Mouse (Mus musculus): ENCODE measurements around the gene Bex4.

Bex4 gene

DNA sequence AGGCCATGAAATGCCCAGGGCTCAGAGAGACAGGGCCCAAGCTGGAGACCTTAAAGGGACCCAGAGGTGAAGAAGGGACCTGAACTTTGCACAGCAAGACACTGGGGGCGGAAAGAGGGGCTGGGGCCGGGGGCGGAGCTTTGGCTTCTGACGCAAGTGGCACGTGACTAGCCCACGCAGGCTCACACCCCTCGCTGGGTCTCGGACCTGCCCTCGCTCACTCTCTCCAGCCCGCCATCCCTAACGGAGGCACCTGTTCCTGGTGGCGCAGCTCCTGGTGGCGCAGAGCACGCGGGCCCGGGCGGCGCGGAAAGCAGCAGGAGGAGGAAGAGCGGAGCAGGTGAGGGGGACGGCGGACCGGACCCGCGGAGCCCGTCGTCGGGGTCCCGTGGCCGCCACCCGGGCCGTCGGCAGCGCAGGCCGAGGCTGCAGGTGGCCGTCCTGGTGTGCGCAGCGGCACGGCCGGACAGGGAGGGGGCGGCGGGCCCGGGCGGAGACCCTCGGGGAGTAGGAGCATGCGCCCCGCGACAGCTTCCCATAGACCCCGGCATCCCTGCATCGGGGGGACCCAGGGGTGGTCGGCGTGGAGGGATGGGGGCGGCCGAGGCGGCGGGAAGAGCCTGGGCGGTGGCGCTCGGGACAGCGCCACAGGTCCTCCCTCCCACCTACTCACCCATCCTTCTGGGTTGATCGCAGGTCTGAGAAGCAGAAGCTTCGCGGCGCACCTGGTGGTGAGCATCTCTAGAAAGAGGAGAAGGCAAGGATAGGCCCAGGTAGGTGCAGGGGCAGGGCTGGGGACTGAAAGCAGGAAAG, at the start of gene Bex4:
Bex4 (plus strand) TSS at position 170 of the 813 bp plus-strand sequence.
- ChIA-PET CTCF (interaction anchor here in 1 of 4 experiments (1.2 kb wide), 1 partner anchor 12 kb away, joined by 3 read pairs; no protein-coding TSS in a partner anchor), POLR2A (interaction anchor here in 3 of 4 experiments (0.6 to 2.1 kb wide), 6 partner anchors 23 to 166 kb away, joined by 3 to 8 read pairs (median 4); partner anchors contain the start of gene Tceal8 (in 2 of the 3))

DNA sequence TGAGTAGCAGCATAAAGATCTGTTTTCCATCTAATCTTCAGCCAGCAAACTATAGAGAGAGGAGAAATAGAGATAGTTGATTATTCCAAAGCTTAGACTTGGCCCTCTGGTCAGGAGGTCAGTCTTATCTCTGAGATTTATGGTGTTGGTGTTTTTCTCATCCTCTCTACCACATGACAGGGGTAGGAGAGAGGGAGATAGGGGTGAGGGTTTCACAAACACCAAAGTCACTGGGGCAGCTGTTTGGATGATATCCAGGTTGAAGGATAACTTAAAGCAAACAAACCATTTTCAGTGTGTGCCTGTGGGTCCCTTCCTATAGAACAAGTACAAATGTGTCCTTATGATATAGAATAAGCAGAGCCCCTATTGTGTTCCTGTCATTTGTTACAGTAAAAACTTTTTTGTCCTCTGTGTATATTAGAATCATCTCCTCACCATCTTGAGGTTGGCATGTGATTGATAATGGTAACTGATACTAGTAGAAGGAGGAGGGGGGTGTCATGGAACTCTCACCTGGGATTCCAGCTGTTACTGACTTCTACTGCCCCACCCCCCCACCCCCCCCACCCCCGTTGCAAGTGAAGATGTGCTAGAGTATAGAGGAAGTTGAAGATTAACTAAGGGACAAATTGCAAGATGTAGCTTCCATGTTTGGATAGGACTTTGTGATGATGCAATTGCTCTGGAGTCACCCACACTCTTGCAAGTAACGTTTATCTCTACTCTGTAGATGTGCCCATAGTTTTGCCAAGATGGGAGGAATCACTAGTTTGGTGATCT, 46.1 kb upstream of the Bex4 start:
- CTCF ChIA-PET = interaction anchor here in 1 of 4 experiments (0.6 kb wide), 1 partner anchor 286 kb away, joined by 3 read pairs; no protein-coding TSS in a partner anchor
- POLR2A ChIA-PET = no interaction called here

DNA sequence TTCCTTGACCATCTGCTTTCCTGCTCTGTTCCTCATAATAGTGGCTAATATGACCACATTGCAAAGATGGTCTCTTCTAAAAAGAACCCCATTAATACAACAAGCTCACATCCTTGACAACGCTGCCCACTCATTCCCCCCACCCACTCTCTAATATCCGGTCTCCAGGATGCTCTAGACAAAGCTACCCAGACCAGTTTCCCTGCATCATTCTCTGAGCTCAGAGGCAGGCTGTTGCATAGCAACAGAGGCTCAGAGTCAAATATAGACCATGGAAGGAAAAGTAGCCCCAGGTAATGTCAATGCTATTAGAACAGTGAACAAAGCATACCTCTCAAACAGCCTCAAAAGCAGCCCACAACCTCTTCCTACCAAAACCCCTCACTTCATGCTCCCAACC, 44.4 kb upstream of the Bex4 start:
- ChIA-PET CTCF (no interaction called here), POLR2A (no interaction called here)

DNA sequence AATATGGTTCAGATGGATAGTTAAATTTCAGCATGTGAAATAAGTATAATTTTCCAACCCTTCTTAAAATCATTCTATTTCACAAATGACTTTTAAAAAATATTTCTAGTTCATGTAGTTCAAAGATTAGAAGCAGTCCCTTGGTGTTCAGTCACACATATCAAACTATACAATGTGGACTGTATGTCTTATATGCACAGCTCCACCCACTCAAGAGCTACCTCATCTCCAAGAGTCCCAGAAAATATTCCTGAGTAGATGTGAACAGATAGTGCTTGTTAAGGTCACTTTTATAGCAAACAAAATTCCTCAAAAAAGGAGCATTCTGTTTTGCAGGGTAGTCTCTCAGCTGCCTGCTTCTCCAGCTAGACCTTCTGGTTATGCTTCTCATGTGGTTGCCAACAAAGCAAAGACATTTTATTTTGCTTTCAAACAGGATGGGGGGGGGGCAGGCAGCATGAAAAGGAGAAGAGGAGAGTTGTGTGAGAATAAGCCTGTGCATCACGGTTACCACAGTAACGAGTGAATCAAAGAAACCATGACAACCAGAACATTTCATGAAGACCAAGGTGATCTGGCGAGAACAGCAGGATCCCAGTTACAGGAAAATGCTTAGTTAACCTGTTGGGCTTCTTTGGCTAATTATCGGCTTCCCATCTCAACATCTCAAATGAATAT, 34.6 kb upstream of the Bex4 start:
- CTCF ChIA-PET = no interaction called here
- POLR2A ChIA-PET = no interaction called here

DNA sequence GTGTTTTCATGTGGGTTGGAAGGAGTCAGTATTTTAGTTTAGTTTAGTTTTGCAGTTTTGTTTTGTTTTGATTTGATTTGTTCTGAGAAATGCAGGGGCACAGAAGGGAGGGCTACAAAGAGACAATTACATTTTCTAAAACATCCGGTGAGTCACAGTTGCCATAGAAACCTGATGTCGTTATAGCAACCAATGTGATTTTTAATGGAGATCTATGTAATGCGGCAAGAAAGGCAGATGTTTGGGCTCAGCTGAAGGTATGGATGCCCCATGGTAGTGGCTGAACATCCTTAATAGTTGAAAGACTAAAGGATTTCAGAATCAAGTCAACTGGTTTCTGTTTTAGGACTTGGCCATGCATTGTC, 34.1 kb upstream of the Bex4 start:
- POLR2A ChIA-PET = no interaction called here
- CTCF ChIA-PET = no interaction called here

DNA sequence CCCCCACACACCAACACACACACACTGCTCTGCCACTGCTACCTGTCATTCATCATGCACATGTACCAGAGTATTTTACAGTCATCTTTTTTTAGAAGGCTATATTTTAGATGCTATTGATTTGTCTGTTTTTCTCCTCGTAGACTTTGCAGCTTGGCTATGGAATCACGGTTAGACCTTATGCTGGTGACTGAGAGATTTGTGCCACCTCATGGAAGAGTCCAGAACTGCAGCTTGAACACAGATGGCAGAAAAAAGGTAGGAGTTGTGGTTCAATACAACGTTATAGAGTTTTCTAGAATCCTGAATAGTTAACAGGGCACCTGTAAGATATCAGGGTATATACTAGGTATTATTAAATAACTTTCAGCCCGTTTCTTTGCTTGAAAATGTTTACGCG, 30.9 kb upstream of the Bex4 start:
- CTCF ChIA-PET = interaction anchor here in 2 of 4 experiments (0.9 to 1.6 kb wide), 5 partner anchors 9 to 62 kb away, joined by 3 to 6 read pairs (median 4); no protein-coding TSS in a partner anchor
- POLR2A ChIA-PET = no interaction called here

DNA sequence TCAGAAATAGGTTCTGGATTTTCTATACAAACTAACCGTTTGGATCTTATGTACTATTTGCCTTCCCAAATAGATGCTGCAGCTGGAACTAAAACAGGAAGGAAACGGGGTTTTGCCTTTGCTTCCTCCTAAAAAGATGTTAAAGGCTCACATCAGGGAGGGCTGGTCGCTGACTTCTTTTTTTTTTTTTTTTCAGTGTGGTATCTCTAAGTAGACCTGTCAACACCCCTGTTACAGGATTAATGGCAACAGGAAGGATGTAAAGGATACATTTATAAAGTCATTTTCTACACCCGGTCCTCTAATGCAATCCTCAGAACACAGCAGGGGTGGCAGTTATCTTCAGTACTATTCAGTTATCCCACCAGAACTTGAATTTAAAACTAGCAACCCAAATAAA, 23.8 kb upstream of the Bex4 start:
- ChIA-PET POLR2A (interaction anchor here in 3 of 4 experiments (0.6 to 2.1 kb wide), 11 partner anchors 11 to 141 kb away, joined by 3 to 17 read pairs (median 3); partner anchors contain the start of gene Tceal8 (in 3 of the 3)), CTCF (interaction anchor here in 1 of 4 experiments (0.7 kb wide), 1 partner anchor 698 kb away, joined by 3 read pairs; no protein-coding TSS in a partner anchor)

DNA sequence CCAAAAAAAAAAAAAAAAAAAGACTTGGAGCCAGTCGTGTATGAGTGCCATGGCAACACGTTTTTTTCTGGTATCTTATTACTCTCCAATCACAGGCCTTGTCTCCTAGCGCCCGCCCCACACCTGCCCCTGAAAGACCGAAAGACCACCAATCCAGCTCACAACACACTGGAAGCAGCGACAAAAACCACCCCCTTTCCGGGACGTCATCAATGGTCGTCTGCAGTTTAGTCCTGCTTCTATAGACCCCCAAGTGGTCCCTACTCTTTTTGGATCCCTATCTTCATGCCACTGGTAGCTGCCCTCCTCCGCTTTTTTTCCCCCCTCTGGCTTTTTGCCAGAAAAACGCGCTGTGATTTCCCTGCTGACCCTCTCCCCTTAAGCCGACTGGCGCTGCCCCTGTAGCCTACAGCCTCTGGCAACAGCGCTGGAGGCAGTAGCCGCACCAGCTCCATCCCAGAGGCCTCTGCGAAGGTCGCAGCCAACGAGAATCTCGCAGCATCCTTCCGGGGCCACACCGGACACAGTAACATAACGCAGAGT, 23.3 kb upstream of the Bex4 start:
- POLR2A ChIA-PET = interaction anchor here in 3 of 4 experiments (0.6 to 2.1 kb wide), 12 partner anchors 10 to 142 kb away, joined by 3 to 17 read pairs (median 3); partner anchors contain the start of gene Tceal8 (in 3 of the 3)
- CTCF ChIA-PET = interaction anchor here in 1 of 4 experiments (0.7 to 0.8 kb wide), 2 partner anchors 11 to 698 kb away, joined by 3 read pairs; no protein-coding TSS in a partner anchor

DNA sequence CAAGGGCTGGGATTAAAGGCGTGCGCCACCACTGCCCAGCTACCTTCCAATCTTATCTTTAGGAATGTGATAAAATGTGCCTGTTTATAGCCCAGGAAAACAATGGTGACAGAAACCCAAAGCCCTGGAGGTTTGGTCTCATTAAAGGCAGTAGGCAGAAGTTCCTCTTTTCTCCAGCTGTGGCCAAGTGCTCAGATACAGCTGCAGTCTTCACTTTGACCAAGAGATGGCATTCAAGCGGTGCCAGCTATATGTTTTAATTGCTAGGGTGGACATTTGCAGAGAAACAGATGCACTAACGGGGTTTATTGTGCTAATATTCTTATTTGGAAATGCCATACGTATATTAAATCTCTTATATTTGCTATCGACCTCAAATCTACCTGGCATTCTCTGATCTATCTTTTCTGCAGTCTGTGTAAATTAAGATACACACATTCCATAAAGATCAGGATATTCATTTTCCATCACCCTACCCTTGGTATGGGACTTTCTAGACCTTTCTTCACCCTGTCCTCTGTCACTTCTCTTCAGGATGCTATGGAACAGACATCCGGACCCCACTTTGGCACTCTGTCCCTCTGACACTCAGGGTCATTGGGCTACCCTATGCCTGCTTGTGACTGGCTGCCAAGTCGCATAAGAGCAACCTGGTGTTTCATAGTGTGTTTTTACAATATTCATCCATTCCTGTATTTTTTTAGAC, 11.6 kb upstream of the Bex4 start:
- ChIA-PET POLR2A (interaction anchor here in 2 of 4 experiments (0.5 to 1.2 kb wide), 5 partner anchors 17 to 1057 kb away, joined by 3 read pairs; no protein-coding TSS in a partner anchor), CTCF (interaction anchor here (0.5 to 1.7 kb wide), 12 partner anchors 9 to 195 kb away, joined by 3 to 6 read pairs (median 4); partner anchors contain the start of gene Tceal8 (in 1 of the 4))

DNA sequence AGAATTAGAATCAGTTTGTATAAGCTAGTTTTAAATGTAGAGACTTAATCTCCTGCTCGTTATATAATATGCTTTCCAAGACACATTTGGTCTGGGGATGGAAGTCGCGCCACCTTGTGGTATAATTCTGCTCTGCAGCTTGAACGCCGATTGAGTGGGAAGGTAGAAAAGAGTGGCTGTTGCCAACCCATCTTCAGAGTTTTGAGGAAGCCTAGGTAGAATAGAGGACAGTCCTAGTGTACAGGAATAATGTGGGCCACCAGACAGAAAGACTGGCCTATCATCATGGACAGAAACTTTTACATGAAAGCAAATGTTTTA, 11.1 kb upstream of the Bex4 start:
- POLR2A ChIA-PET = interaction anchor here in 2 of 4 experiments (0.5 to 1.2 kb wide), 4 partner anchors 43 to 1058 kb away, joined by 3 read pairs; no protein-coding TSS in a partner anchor
- CTCF ChIA-PET = interaction anchor here in 3 of 4 experiments (0.5 to 1.7 kb wide), 10 partner anchors 9 to 616 kb away, joined by 3 to 6 read pairs (median 4); partner anchors contain the start of gene Tceal8 (in 1 of the 3)

DNA sequence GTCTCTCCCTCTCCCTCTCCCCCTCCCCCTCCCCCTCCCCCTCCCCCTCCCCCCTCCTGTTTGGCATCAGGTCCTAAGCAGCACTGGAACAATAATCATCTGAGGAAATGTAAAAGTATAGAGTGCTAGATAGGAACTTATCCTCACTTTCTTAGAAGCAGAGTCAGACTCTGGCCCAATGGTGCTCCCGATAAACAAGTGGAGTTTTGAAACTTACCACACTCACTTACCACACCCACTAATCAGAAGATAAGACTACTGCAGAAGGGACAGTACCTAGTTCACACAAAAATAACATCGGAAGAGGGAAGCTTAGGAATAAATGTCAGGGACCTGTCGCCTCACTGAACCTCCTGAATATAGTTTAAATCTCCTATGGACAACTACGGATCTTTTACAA, 3.2 kb upstream of the Bex4 start:
- POLR2A ChIA-PET = interaction anchor here in 1 of 4 experiments (0.9 kb wide), 1 partner anchor 37 kb away, joined by 5 read pairs; the partner anchor contains the start of gene Tceal8
- CTCF ChIA-PET = no interaction called here

DNA sequence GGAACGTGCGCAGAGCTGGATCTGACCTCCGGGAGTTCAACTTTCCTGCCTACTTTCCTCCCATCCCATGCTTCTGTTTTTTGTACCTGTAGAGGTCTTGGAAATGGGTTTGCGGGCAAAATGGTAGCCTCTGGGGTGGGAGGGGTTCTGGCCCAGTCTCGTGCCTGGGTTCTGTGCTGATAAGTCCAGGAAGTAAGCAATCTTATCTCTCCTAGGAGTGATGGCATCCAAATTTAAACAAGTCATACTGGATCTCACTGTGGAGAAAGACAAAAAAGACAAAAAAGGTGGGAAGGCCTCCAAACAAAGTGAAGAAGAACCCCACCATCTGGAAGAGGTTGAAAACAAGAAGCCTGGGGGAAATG, 826 bp downstream of the Bex4 start:
- CTCF ChIA-PET = interaction anchor here in 1 of 4 experiments (1.2 kb wide), 1 partner anchor 13 kb away, joined by 3 read pairs; no protein-coding TSS in a partner anchor
- POLR2A ChIA-PET = interaction anchor here in 3 of 4 experiments (0.9 to 2.1 kb wide), 5 partner anchors 24 to 36 kb away, joined by 3 to 8 read pairs (median 4); partner anchors contain the start of gene Tceal8 (in 2 of the 3)

DNA sequence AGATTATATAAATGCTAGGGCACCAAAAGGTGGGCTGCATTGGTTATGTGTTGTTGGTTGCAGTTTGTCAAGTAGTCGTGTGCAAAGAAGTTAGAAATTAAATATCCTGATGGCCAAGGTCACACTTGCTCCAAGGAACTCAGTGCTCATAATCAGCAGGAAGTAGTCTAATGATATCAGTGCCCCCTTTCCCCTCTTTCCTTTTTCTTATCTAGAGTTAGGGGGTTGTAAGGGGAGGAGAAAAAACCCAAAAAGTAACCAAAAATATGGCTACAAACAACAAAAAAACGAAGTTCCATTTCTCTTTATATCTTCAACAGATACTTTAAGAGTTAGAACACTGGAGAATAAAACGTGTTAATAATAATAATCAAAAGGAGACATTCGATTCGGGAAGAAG, 2.6 kb downstream of the Bex4 start:
- ChIA-PET POLR2A (interaction anchor here in 2 of 4 experiments (0.6 to 0.7 kb wide), 2 partner anchors 29 to 74 kb away, joined by 4 to 11 read pairs; partner anchors contain the start of genes Bex1 (in 1 of the 2) and Tceal7 (in 1 of the 2)), CTCF (no interaction called here)

DNA sequence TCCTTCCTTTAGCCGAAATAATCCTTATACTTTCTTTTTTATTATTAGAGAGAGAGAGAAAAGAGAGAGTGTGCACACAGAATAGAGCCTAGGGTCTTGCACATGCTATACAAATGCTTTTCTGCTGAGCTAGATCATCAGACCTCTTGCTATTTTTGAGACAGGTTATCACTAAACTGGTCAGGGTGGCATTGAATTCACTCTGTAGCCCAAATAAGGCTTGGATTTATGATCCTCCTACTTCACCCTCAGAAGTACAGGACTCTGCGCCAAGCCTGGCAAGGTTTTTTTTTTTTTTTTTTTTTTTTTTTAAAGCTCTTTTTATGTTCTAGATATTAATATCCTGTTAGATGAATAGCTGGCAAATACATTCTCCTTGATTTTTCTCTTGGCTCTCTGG, 4.9 kb downstream of the Bex4 start:
- CTCF ChIA-PET = interaction anchor here in 1 of 4 experiments (0.6 kb wide), 1 partner anchor 1810 kb away, joined by 3 read pairs; no protein-coding TSS in a partner anchor
- POLR2A ChIA-PET = interaction anchor here (0.6 to 1.1 kb wide), 8 partner anchors 17 to 141 kb away, joined by 3 to 8 read pairs (median 4); partner anchors contain the start of gene Tceal8 (in 3 of the 4)

DNA sequence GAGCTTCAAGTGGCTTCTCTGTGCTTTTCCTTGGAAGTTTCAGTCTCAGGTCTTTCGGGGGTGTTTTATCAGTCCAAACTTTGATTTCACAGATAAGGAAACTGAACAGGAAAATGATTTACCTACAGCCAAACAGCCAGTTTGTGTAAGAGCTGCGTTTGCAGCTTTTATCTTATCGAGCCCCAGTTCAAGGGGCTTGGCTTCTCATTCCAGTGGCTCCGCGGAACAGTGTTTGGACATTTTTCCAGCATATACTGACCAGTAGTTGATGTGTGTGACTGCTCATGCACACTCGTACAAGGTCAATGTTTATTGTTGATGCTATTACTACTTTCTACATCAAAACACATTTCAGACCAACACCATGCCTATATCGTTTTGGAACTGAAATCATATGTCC, 5.4 kb downstream of the Bex4 start:
- POLR2A ChIA-PET = interaction anchor here (0.6 to 1.1 kb wide), 9 partner anchors 16 to 141 kb away, joined by 3 to 8 read pairs (median 4); partner anchors contain the start of gene Tceal8 (in 3 of the 4)
- CTCF ChIA-PET = interaction anchor here in 1 of 4 experiments (0.6 kb wide), 1 partner anchor 1810 kb away, joined by 3 read pairs; no protein-coding TSS in a partner anchor

DNA sequence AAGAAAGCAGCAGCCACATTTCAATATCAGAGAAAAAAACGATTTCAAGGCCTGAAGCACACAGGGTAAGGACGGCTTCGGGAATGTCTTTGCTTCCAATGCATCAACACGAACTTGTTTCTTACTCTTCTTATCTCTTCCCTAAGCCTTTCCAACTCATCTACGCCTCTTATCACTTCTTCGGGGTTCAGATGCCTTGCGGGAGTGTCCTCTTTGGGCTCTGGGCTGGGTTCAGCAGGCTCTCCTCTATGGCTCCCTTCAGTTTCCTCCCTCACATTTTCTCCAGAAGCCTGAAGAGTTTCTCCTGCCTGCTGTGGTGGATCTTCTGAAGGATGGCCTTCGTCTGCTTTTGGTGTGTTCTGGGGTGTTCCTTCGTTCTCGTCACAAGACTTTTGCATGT, 31.8 kb downstream of the Bex4 start:
- CTCF ChIA-PET = interaction anchor here in 1 of 4 experiments (0.6 to 0.7 kb wide), 2 partner anchors 134 to 1099 kb away, joined by 4 to 6 read pairs; no protein-coding TSS in a partner anchor
- POLR2A ChIA-PET = interaction anchor here in 3 of 4 experiments (0.6 to 2.7 kb wide), 17 partner anchors 8 to 861 kb away, joined by 3 to 36 read pairs (median 5); partner anchors contain the start of gene Tceal9 (in 2 of the 3)
